Mouse (Mus musculus) left cerebral cortex, postnatal 10 days (tissue): ENCODE measurements around the gene Cnn2. TPM values are rescaled to one million over a fixed set of nuclear protein-coding genes. Genes with fewer than 3 reads are reported as not detected.

ENCODE experiments used
- DNase-seq, 2 experiments: peaks; one replicate each; pipeline ENCODE4 v3.0.0; 2021 to 2022; ENCODE audit warnings: low spot score in 2 of 2, mixed read lengths in 1 of 2; ENCODE audit errors: extremely low spot score in 1 of 2
- intact Hi-C: fragments of 180-260 bp; cut with DNase I; formaldehyde crosslinking; loops from one replicate; pipeline ENCODE4 v1.15.1; 2025
- total RNA-seq, 2 experiments: library from RNA; stranded (reverse); gene quantifications; 2 replicates each; pipeline ENCODE4 v1.2.3; 2021

Cnn2 gene
- total RNA-seq, 2 experiments from 2014 or later: 8.9 to 12.4 TPM

- DNase-seq: no peak
- intact Hi-C loops: no loop called here
Measured at GRCm38 (mm10) chr10:79965325-79965724, 23.1 kb upstream of the Cnn2 start.

GRCm38 (mm10) chr10:79966886-79967400, 21.4 kb upstream of the Cnn2 start:
- no peak for DNase-seq
- intact Hi-C loops: no loop called here

GRCm38 (mm10) chr10:79968181-79968580, 20.2 kb upstream of the Cnn2 start:
- DNase-seq: no peak
- intact Hi-C loops: no loop called here

- no peak for DNase-seq
- intact Hi-C loops: no loop called here
Measured at GRCm38 (mm10) chr10:79969124-79969568, 19.2 kb upstream of the Cnn2 start.

GRCm38 (mm10) chr10:79970415-79971182, 17.8 kb upstream of the Cnn2 start, which contains the start of gene Grin3b:
Gene Grin3b (plus strand): TSS chr10:79970715.
- intact Hi-C loops: no loop called here
- no peak for DNase-seq

GRCm38 (mm10) chr10:79971183-79971497, 17.2 kb upstream of the Cnn2 start:
- intact Hi-C loops: no loop called here
- no peak for DNase-seq

- intact Hi-C loops: no loop called here
- DNase-seq: peak in 1 of 2 experiments; percentile 70
Measured at GRCm38 (mm10) chr10:79972831-79973230, 15.6 kb upstream of the Cnn2 start.

GRCm38 (mm10) chr10:79974087-79974486, 14.3 kb upstream of the Cnn2 start:
- no peak for DNase-seq
- intact Hi-C loops: no loop called here

GRCm38 (mm10) chr10:79974668-79975067, 13.7 kb upstream of the Cnn2 start:
- DNase-seq: no peak
- intact Hi-C loops: no loop called here

- intact Hi-C loops: no loop called here
- DNase-seq: no peak
Measured at GRCm38 (mm10) chr10:79976071-79976721, 12.2 kb upstream of the Cnn2 start.

GRCm38 (mm10) chr10:79976722-79977107, 11.7 kb upstream of the Cnn2 start:
- intact Hi-C loops: no loop called here
- DNase-seq: peak in 1 of 2 experiments; percentile 38

- peak in 1 of 2 experiments; percentile 35 for DNase-seq
- intact Hi-C loops: no loop called here
Measured at GRCm38 (mm10) chr10:79977324-79977723, 11.1 kb upstream of the Cnn2 start.

- DNase-seq: no peak
- intact Hi-C loops: no loop called here
Measured at GRCm38 (mm10) chr10:79978061-79978460, 10.3 kb upstream of the Cnn2 start.

- DNase-seq: peak in 1 of 2 experiments; percentile 45
- intact Hi-C loops: loop anchor here (10.0 kb wide), 1 partner anchor 265 kb away; the partner anchor contains the start of gene Ndufs7
Measured at GRCm38 (mm10) chr10:79979401-79980155, 8.8 kb upstream of the Cnn2 start.

GRCm38 (mm10) chr10:79983205-79983604, 5.2 kb upstream of the Cnn2 start:
- DNase-seq: no peak
- intact Hi-C loops: loop anchor here (10.0 kb wide), 1 partner anchor 262 kb away; the partner anchor contains the start of gene Ndufs7

- intact Hi-C loops: loop anchor here (10.0 kb wide), 1 partner anchor 261 kb away; the partner anchor contains the start of gene Ndufs7
- DNase-seq: peak; percentile 72 to 86
Measured at GRCm38 (mm10) chr10:79983670-79984069, 4.7 kb upstream of the Cnn2 start.

GRCm38 (mm10) chr10:79984195-79984816, 4.1 kb upstream of the Cnn2 start, which contains the start of gene Tmem259:
Gene Tmem259 (minus strand): TSS chr10:79984330.
- DNase-seq: peak; percentile 76 to 92
- intact Hi-C loops: loop anchor here (10.0 kb wide), 1 partner anchor 260 kb away; the partner anchor contains the start of gene Ndufs7

GRCm38 (mm10) chr10:79984871-79985270, 3.5 kb upstream of the Cnn2 start:
- peak; percentile 97 to 98 for DNase-seq
- intact Hi-C loops: loop anchor here (5.0 to 10.0 kb wide), 3 partner anchors 52 to 260 kb away; partner anchors contain the start of genes Ndufs7, Polr2e and Stk11
